Mouse (Mus musculus) large intestine, adult 2 months (tissue): Measurements from ENCODE around the gene Osbpl7. TPM values are rescaled to one million over a fixed set of nuclear protein-coding genes. Genes with fewer than 3 reads are reported as not detected.

Experiments
- DNase-seq: peaks from one replicate; pipeline ENCODE4 v3.0.0-alpha.2; 2012; ENCODE audit warnings: low read depth, low spot score
- WGBS: fragments of 180-500 bp; shearing (Covaris S2); methylation state at CpG from one replicate; pipeline ENCODE4 v1.1.7; 2018; 5-methylcytosine and 5-hydroxymethylcytosine counted together
- polyA plus RNA-seq: library from polyadenylated mRNA; depleted of rRNA; stranded (reverse); fragments of >200 nt; gene quantifications from 2 replicates; pipeline ENCODE4 v1.2.3, GENCODE M21; 2012

The Osbpl7 gene
- polyA plus RNA-seq, 1 experiment, result 42.6 TPM

DNA sequence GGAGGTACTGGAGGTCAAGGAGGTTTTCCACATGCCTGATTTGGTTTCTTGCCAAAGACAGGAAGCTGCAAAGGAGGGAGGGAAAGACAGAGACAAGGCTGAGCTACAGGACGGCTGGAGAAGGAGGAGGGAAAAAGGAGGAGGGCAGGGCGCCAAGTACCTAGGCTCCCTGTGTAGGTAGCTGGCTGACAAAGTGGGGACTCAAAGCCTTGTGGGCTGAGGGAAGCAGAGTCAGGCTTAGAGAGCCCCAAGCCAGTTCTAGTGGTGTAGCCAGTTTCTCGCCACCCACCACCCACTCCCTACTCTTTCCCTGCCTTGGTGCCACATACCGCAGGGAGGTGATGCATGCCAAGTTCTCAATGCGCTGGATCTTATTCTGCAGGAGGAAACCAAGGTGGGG is 14.3 kb upstream of the Osbpl7 start:
- no peak for DNase-seq
- WGBS, result 79% methylated on average over 5 of the region's 5 CpGs

DNA sequence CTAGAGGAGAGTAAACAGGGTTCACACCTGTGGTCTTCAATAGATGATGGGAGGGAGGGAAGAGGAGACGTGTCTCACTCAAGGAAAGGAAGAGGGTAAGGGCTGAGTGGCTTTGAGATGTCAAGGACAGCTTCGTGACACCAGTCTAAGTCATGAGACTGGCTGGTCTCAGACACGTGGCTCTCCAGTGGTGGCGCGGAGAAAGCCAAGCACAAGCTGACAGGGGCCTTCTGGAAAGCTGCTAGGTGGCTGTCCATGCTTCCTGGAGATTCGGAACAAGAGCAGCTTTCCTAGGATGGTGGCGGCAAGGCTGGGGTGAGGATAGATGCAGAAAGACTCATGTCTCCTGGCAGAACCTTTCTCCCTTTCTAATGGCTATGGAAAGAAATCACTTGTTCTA is 11.5 kb upstream of the Osbpl7 start:
- WGBS, result 62% methylated on average over 7 of the region's 7 CpGs
- no peak for DNase-seq

DNA sequence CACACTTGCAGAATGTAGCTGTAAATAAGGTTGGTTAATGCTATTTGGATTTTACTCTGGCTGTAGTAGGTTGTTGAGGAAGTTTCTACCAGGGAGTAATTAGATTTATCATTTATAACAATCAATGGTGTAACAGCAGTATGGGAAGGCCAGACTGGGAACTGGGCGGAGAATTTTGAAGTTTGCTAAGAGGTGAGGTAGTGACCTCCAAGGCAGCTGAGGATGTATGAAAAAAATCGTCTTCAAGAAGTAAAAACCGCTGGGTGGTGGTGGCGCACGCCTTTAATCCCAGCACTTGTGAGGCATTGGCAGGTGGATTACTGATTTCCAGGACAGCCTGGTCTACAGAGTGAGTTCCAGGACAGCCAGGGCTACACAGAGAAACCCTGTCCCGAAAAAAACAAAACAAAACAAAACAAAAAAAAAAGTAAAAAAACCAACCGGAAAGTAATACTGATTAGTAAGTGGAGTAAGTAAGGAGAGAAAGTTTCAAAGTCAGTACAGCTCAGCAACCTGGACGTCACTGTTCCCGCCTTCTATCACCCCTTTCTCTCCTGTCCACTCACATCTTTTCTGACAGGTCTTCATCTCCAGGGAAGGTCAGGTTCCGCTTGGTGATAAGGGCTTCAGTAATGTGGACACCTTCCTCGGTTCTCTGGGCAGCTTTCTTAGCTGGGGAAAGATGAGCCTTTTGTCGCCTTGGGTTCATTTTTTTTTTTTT is 10.0 kb upstream of the Osbpl7 start:
- WGBS, result 29% methylated on average over 12 of the region's 12 CpGs
- DNase-seq, result no peak

DNA sequence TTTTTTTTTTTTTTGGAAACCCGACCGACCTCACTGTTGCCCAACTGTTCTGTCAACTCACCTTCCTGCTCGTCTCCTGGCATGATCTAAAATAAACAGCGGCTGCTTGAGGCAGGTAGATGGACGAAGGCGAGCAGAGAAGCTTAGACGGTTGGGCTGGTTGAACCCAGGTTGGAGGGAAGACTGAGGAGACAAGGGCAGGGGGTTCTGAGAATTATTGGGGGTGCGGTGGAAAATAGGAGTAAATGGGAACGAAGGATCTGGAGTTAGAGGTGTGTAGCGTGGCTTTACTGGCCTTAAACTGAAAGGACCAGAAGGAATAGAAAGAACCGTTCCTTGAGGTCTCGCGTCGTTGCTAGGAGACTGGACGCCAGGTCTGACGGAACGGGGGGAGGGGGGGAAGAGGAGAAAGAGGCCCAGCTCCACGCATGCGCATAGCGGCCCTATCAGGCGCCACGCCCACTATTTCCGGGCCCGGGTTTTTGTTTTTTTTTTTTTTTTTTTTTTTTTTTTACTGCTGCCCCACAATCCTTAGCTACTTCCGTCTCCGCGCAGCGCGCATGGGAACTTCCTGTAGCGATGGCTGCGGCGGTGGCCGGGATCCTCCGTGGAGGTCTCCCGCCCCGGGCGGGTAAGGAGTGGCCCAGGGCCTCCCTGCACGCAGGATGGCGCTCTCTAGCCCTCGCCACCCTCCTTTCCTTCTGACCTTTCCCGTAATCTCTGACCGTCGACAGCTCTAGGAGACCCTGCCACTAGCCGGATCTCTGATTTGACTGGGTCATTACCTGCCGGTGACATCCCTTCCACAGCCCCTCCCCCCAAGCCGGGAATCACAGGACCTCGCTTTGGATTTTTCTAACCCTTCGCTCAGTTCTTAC is 9.2 kb upstream of the Osbpl7 start, which contains the start of the genes Lrrc46 and Mrpl10:
Lrrc46 (minus strand) TSS at position 386 of the 878 bp plus-strand sequence.
Mrpl10 (plus strand) TSS at position 539 of the 878 bp plus-strand sequence.
- peak; percentile 96 for DNase-seq
- WGBS, result under 1% methylated on average over 48 of the region's 48 CpGs

DNA sequence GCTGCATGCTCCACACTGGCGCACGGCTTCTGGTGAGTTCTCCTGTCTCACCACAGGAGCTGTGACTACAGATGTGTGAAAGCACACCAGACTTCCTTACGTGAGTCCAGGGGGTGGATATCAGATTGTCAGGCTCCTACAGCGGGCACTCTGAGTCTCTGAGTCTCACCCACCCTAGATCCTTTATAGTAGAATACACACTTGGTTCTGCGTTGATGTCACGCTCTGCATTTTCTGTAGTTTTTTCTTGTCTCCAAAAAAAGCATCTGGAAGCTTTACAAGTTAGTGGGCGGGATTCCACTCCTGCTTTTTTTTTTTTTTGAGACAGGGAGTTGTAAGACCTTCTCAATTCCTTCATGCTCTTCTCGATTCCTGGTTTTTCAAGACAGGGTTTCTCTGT is 5.5 kb upstream of the Osbpl7 start:
- WGBS, result 90% methylated on average over 8 of the region's 8 CpGs
- no peak for DNase-seq

DNA sequence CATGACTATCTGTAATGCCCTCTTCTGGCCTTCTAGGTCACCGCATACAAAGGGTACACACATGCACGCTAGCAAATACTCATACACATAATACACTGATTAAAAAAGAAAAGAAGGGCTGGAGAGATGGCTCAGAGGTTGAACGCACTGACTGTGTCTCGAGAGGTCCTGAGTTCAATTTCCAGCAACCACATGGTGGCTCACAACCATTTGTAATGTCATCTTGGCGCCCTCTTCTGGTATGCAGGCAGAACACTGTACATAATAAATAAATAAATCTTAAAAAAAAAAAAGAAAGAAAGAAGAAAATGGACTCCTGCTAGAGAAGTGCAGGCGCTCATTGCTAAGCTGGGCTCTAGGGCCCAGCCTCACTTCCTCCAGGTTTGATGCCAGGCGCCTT is 4.6 kb upstream of the Osbpl7 start:
- DNase-seq, result no peak
- WGBS, result 82% methylated on average over 7 of the region's 7 CpGs

DNA sequence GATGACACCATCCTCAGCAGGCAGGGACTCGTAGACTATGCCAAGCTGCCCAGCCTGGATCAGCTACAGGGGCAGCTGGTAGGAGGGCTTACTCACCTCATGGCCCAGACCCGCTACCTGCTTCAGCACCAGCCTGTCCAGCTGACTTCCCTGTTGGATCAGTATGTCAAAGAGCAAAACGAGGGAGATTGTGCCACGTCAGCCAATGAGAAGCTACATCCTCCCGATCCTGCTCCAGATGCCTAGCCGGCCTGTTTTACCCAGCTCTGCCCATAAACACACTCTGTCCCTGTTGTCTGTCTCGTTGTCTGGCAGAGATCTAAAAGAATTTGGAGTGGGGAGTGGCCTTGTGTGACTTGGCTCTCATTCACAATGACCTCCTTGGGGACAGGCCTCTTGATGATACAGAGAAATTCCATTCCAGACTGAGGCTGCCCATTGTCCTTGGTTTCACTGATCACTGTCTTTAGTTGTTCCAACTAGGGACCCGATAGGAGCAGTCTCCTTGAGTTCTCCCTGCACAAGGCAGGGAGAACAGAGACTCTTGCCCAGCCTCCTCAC is 2.3 kb upstream of the Osbpl7 start:
- no peak for DNase-seq
- 60% methylated on average over 8 of the region's 8 CpGs for WGBS

DNA sequence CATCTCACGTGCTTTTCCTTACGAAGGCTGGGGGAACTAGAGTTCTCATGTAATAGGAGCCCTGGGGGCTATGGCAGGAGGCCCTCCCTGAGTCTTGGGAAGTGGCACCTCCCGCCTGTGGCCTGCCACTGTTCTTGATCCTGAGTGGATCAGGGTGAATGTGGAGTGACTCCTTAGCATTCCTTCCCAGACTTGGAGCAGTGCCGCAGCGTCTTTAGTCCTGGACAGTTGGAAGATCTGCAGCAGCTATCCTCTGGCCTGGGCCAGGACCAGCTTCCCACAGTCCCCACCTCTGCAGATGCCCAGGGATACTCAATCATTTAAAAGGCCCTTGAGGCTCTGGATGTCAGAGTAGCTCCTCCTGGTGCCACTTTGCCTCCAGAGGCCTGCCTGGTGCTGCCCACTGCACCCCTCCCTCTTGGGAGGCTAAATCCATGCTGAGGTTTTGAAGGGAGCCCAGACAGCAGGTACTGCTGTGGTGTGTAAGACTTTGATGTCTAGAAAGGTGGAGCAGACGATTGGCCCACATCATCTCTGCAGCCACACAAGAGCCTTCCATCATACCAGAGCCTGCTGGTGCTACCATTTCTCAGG is 839 bp upstream of the Osbpl7 start:
- 74% methylated on average over 6 of the region's 6 CpGs for WGBS
- no peak for DNase-seq

DNA sequence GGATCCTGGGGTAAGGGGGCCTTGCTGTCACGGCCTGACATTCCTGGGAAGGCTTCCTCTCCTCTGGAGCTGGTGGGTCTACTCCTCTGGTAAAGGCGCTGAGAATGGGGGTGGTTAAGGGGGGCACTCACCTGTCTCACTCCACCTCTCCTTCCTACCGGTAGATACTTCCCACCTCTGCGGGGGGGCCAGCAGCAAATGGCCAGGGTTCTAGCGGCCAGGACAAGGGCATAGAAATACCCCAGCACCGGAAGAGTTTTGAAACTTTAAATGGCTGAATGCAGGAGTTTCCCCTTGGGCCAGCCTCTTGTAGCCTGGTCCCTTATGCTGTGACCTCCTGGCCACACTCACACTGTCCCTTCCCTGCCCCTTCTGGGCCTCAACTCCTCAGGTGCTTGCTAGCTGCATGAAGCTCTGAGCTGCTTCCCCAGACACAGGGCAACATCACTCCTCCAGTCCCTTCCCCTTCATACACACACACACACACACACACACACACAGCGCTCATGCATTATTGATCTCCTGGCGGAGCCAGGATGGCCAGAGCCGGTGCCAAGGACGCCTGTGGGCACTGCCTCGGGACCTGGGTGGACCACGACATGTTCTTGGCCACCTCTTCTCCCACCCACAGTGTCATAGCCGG is 637 bp downstream of the Osbpl7 start:
- 5% methylated on average over 13 of the region's 13 CpGs for WGBS
- no peak for DNase-seq

DNA sequence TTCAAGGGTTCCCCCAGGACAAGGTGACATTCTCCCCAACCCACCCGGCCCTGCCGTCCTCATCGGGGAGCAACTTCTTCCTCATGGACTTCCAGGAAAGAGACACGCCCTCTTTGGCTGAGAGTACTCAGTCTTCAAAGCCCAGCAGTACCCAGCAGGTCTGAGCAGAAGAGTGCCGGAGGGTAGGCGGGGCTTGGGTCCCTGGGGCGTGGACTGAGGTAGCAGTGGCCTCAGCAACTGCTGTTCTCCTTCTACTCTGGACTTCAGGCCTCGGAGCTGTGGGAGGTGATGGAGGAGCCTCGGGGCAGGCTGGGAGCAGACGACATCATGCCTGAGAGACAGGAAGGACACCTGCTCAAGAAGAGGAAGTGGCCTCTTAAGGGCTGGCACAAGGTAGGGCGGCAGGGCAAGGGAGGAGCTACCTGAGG is 1.8 kb downstream of the Osbpl7 start:
- 14% methylated on average over 11 of the region's 11 CpGs for WGBS
- no peak for DNase-seq

DNA sequence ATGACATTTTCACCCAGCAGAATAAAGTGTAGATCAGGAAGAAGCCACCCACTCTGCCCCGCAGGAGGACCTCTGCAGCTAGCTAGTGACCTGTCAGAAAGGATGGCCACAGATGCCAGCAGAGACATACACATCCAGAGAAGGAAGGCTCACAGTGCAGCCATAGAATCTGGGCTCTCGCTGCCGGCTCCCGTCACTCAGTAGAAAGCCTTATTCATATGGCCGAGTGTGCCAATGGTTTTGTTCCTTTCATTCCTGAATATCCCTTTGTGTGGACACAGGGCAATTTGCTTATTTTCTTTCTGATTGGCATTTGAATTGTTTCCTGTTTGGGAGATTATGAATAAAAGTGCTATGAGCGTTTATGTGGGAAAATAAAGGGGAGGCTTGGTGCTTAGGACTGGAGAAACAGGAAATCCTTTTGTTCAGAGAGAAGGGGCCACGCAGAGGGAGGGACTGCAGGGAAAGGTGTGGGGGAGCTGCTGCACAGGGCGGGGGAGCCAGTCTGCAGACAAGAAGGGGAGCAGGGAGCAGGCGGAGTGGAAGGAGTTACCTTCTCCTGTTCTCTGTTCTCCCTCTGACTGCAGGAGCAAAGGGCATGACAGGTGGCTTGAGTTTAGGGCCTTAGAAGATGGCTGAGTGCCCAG is 13.0 kb downstream of the Osbpl7 start:
- no peak for DNase-seq
- WGBS, result 15% methylated on average over 9 of the region's 9 CpGs

DNA sequence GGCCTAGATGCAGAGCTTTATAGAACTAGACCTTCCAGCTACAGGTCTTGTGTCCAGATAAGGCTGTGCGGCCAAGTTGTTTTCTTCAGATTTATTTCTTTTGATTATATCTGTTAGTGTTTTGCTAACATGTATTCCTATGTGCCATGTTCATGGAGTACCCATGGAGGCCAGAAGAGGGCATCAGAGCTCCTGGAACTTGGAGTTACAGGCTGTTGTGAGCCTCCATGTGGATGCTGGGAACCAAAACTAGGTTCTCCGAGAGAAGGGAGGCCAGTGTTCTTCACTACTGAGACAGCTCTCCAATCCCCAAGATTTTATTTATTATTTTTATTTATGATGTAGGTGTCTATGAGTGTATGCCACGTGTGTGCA is 13.5 kb downstream of the Osbpl7 start:
- no peak for DNase-seq
- 61% methylated on average over 3 of the region's 3 CpGs for WGBS

DNA sequence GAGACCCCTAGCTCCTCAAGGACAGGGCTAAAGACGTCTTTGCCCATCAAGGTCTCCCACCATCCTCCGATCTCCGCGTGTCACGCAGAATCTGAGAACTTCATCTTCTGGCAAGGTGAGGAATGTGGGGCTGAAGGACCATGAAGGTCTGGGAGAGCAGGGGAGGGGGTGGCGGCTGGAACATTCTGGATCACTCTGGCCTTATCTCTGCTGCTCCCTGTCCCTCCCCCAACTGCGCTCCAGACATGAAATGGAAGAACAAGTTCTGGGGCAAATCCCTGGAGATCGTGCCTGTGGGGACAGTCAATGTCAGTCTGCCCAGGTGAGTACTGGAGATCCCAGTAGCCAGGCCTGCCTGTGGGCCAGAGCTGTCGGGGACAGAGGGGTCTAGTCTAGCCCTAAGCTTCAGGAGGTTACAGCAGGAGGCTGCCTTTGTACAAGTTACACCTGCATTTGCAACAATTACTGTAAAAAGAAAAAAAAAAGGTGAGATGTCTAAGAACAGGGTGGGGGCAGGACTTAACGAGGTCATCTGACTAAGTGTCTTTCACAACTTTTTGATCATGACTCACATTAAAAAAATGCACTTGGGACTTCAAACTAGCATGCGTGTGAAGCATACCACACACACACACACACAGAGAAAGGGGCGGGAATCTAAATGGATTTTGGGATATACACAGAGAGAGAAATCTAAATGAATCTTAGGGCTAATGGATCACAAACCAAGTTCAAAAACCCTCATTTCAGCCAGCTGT is 15.3 kb downstream of the Osbpl7 start:
- 86% methylated on average over 12 of the region's 12 CpGs for WGBS
- no peak for DNase-seq

DNA sequence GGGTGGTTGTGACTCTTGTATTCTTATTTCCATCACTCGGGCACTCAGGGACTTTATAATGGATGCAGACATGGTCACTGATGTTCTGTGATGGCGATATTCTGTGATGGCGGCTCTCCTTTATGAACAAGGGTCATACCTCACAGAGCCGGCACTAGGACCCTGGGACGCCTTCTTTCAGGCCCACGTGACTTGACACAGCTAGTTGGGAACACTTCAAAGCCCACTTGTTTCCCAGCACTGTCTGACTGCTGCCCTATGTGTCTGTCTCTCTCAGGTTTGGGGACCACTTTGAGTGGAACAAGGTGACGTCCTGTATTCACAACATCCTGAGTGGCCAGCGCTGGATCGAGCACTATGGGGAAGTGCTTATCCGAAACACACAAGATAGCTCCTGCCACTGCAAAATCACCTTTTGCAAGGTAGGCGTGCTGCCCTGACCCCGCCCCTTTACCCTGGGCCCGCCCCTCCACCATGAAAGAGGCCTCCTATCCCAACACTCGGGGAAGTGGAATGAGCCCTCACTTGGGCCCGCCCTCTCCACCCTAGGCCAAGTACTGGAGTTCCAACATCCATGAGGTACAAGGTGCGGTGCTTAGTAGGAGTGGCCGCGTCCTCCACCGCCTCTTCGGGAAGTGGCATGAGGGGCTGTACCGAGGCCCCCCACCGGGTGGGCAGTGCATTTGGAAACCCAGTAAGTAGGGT is 16.4 kb downstream of the Osbpl7 start:
- 39% methylated on average over 22 of the region's 22 CpGs for WGBS
- no peak for DNase-seq

DNA sequence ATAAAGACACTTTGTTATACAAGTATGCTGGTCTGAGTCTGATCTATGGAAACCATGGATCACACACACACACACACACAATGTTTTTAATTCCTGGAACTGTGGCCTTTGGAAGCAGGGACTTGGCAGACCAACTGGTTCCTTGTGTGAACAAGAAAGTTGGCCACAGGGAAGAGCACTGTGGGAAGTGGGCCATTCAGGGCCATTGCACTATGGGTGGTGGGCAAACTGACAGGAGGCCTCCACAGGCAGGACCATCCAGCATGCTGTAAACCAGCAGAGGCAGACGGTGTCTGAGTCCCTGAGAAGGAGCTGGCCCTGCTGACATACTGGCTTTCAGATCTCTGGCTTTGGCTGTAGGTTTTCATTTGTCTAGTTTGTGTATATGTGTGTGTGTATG is 18.9 kb downstream of the Osbpl7 start:
- WGBS, result 27% methylated on average over 1 of the region's 1 CpGs
- DNase-seq, result no peak

DNA sequence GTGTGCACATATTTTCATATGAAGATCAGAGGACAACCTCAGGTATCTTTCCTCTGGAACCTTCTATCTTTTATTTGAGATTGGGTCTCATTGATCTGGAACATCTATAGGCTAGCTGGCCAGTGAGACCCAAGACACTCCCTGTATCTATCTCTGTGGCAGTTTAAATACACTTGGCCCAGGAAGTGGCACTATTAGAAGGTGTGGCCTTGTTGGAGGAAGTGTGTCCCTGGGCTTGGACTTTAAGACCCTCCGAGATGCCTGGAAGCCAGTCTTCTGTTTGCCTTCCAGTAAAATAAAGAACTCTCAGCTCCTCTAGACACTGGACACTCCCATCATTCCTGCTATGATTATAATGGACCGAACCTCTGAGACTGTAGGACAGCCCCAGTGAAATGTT is 19.3 kb downstream of the Osbpl7 start:
- 33% methylated on average over 2 of the region's 2 CpGs for WGBS
- no peak for DNase-seq

DNA sequence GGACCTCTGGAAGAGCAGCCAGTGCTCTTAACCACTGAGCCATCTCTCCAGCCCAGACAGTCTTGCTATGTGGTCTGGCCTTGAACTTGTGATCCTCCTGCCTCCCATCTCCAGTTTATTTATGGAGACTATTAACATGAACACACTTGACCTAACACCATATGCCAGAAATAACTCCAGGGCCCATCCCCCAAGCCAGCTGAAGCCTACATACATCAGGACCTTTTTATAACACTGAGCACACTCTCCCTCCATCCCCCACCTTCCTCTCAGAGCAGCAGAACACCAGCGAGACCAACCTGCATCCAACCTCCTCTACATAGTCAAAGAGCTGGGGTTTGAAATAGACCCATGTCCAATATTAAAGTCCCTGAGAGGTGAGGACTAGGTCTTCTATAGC is 20.7 kb downstream of the Osbpl7 start:
- DNase-seq, result no peak
- 54% methylated on average over 1 of the region's 1 CpGs for WGBS

DNA sequence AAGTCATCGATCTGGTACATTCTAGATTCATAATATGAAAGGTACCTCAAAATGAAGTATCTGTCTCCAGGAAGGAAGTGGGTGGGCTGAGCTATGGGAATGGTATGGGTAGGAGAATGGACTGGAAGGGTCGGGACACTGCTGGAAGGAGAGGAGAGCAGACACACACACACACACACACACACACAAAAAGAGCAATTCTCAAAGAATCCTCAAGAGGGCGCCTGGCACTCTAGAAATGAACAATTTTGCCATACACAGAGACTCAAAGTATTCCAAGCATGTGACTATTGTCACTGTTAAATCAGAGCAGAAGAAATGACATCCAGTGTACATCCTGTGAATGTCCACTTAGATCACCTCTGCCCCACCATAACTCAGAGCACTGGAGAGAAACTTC is 22.1 kb downstream of the Osbpl7 start:
- no peak for DNase-seq
- 29% methylated on average over 3 of the region's 3 CpGs for WGBS
